Mouse (Mus musculus): ENCODE measurements around the gene Mcrip2. TPM values are rescaled to one million over a fixed set of nuclear protein-coding genes. Genes with fewer than 3 reads are reported as not detected.

Mcrip2 gene
- polyA plus RNA-seq, 1 experiment from 2014 or later, result 52.4 TPM

GRCm38 (mm10) chr17:25837533-25837932 is 31.0 kb downstream of the Mcrip2 start:
- peaks cover 21% of the 10 kb centered on the region for H3K4me1 ChIP-seq (replicated peaks; ENCODE audit: control insufficient read depth, insufficient read depth)

GRCm38 (mm10) chr17:25837076-25837410 is 31.5 kb downstream of the Mcrip2 start, which contains the start of gene Rhbdl1:
TSS of gene Rhbdl1 (minus strand) at chr17:25837295.
- Histone ChIP-seq H3K9me3 (ENCODE audit: control insufficient read depth, low read length) (no peaks in the 10 kb centered on the region), H3K27me3 (ENCODE audit: control insufficient read depth, insufficient read depth, low read length) (no peaks in the 10 kb centered on the region), H3K27ac (replicated peaks) (peak within 1 kb of the TSS; percentile 63), H3K4me1 (replicated peaks; ENCODE audit: control insufficient read depth, insufficient read depth) (peaks cover 21% of the 10 kb centered on the region), H3K4me3 (ENCODE audit: low read depth, low read length) (peak within 1 kb of the TSS; percentile 37), H3K4me2 (replicated peaks; ENCODE audit: low read depth) (peak within 1 kb of the TSS; percentile 75), H3K9ac (ENCODE audit: low read length) (peak within 1 kb of the TSS; percentile 60), H3K36me3 (ENCODE audit: control insufficient read depth, insufficient read depth, low read length) (peaks cover 31% of the 10 kb centered on the region)
- DNase-seq (ENCODE audit: low spot score) (peak; percentile 79), ATAC-seq (ENCODE audit: low FRiP score, low TSS enrichment) (peak; percentile 2; the same call in 1 of the 2 replicates)
- 1% methylated on average over 28 of the region's 29 CpGs for WGBS
- TF ChIP-seq EP300 (optimal IDR thresholded peaks at IDR 0.05), result no peak
- no peak for TF ChIP-seq CTCF (IDR thresholded peaks at IDR 0.05; ENCODE audit: low read depth)

More at GRCm38 (mm10) chr17:25837533-25837932, 31.0 kb downstream of the Mcrip2 start:
- peaks cover 33% of the 10 kb centered on the region for H3K36me3 ChIP-seq (ENCODE audit: control insufficient read depth, insufficient read depth, low read length)
- ATAC-seq (ENCODE audit: low FRiP score, low TSS enrichment), result no peak
- no peaks in the 10 kb centered on the region for H3K27me3 ChIP-seq (ENCODE audit: control insufficient read depth, insufficient read depth, low read length)
- no peak overlapping the region for H3K4me2 ChIP-seq (replicated peaks; ENCODE audit: low read depth)
- peak overlapping the region; percentile 58 for H3K27ac ChIP-seq (replicated peaks)
- no peak for DNase-seq (ENCODE audit: low spot score)
- no peak overlapping the region for H3K4me3 ChIP-seq (ENCODE audit: low read depth, low read length)
- 46% methylated on average over 3 of the region's 3 CpGs for WGBS
- H3K9me3 ChIP-seq (ENCODE audit: control insufficient read depth, low read length), result no peaks in the 10 kb centered on the region
- peak overlapping the region; percentile 60; the same call in 1 of the 2 replicates for H3K9ac ChIP-seq (ENCODE audit: low read length)
- no peak for TF ChIP-seq CTCF (IDR thresholded peaks at IDR 0.05; ENCODE audit: low read depth)
- TF ChIP-seq EP300 (optimal IDR thresholded peaks at IDR 0.05), result no peak

- WGBS, result 22% methylated on average over 20 of the region's 23 CpGs
- H3K9me3 ChIP-seq (ENCODE audit: control insufficient read depth, low read length), result no peaks in the 10 kb centered on the region
Measured at GRCm38 (mm10) chr17:25836397-25837075, 32.0 kb downstream of the Mcrip2 start.

GRCm38 (mm10) chr17:25835816-25836215 is 32.7 kb downstream of the Mcrip2 start:
- Histone ChIP-seq H3K9me3 (ENCODE audit: control insufficient read depth, low read length) (no peaks in the 10 kb centered on the region), H3K36me3 (ENCODE audit: control insufficient read depth, insufficient read depth, low read length) (peaks cover 23% of the 10 kb centered on the region), H3K4me2 (replicated peaks; ENCODE audit: low read depth) (peak overlapping the region; percentile 75), H3K27me3 (ENCODE audit: control insufficient read depth, insufficient read depth, low read length) (no peaks in the 10 kb centered on the region), H3K9ac (ENCODE audit: low read length) (peak overlapping the region; percentile 60; the same call in 1 of the 2 replicates), H3K4me1 (replicated peaks; ENCODE audit: control insufficient read depth, insufficient read depth) (peaks cover 27% of the 10 kb centered on the region), H3K27ac (replicated peaks) (no peak overlapping the region; the same call in 1 of the 2 replicates), H3K4me3 (ENCODE audit: low read depth, low read length) (no peak overlapping the region)
- TF ChIP-seq CTCF (IDR thresholded peaks at IDR 0.05; ENCODE audit: low read depth) (no peak), EP300 (optimal IDR thresholded peaks at IDR 0.05) (no peak)
- 85% methylated on average over 16 of the region's 16 CpGs for WGBS
- ATAC-seq (ENCODE audit: low FRiP score, low TSS enrichment), result no peak
- DNase-seq (ENCODE audit: low spot score), result no peak

More at GRCm38 (mm10) chr17:25836397-25837075, 32.0 kb downstream of the Mcrip2 start:
- Histone ChIP-seq H3K4me2 (replicated peaks; ENCODE audit: low read depth) (peak overlapping the region; percentile 75), H3K9ac (ENCODE audit: low read length) (peak overlapping the region; percentile 60), H3K27me3 (ENCODE audit: control insufficient read depth, insufficient read depth, low read length) (no peaks in the 10 kb centered on the region), H3K4me3 (ENCODE audit: low read depth, low read length) (peak overlapping the region; percentile 37), H3K36me3 (ENCODE audit: control insufficient read depth, insufficient read depth, low read length) (peaks cover 28% of the 10 kb centered on the region), H3K4me1 (replicated peaks; ENCODE audit: control insufficient read depth, insufficient read depth) (peaks cover 26% of the 10 kb centered on the region), H3K27ac (replicated peaks) (peak overlapping the region; percentile 63)
- ATAC-seq (ENCODE audit: low FRiP score, low TSS enrichment), result no peak
- peak; percentile 55 for DNase-seq (ENCODE audit: low spot score)
- TF ChIP-seq EP300 (optimal IDR thresholded peaks at IDR 0.05) (no peak), CTCF (IDR thresholded peaks at IDR 0.05; ENCODE audit: low read depth) (no peak)

GRCm38 (mm10) chr17:25835301-25835700 is 33.3 kb downstream of the Mcrip2 start:
- H3K4me2 ChIP-seq (replicated peaks; ENCODE audit: low read depth), result peak overlapping the region; percentile 88; the same call in 1 of the 2 replicates
- no peaks in the 10 kb centered on the region for H3K27me3 ChIP-seq (ENCODE audit: control insufficient read depth, insufficient read depth, low read length)
- no peak for DNase-seq (ENCODE audit: low spot score)
- TF ChIP-seq EP300 (optimal IDR thresholded peaks at IDR 0.05) (no peak), CTCF (IDR thresholded peaks at IDR 0.05; ENCODE audit: low read depth) (no peak)
- H3K36me3 ChIP-seq (ENCODE audit: control insufficient read depth, insufficient read depth, low read length), result peaks cover 23% of the 10 kb centered on the region
- H3K9me3 ChIP-seq (ENCODE audit: control insufficient read depth, low read length), result no peaks in the 10 kb centered on the region
- H3K27ac ChIP-seq (replicated peaks), result no peak overlapping the region
- peaks cover 27% of the 10 kb centered on the region for H3K4me1 ChIP-seq (replicated peaks; ENCODE audit: control insufficient read depth, insufficient read depth)
- ATAC-seq (ENCODE audit: low FRiP score, low TSS enrichment), result no peak
- no peak overlapping the region for H3K4me3 ChIP-seq (ENCODE audit: low read depth, low read length)
- no peak overlapping the region for H3K9ac ChIP-seq (ENCODE audit: low read length)
- WGBS, result 80% methylated on average over 7 of the region's 7 CpGs
